Mouse (Mus musculus) thymus, postnatal 4 days (tissue): ENCODE results near the gene Pigc.

Experiments used
- DNase-seq: peaks from one replicate; pipeline ENCODE4 v3.0.0; 2021

Pigc gene

DNA sequence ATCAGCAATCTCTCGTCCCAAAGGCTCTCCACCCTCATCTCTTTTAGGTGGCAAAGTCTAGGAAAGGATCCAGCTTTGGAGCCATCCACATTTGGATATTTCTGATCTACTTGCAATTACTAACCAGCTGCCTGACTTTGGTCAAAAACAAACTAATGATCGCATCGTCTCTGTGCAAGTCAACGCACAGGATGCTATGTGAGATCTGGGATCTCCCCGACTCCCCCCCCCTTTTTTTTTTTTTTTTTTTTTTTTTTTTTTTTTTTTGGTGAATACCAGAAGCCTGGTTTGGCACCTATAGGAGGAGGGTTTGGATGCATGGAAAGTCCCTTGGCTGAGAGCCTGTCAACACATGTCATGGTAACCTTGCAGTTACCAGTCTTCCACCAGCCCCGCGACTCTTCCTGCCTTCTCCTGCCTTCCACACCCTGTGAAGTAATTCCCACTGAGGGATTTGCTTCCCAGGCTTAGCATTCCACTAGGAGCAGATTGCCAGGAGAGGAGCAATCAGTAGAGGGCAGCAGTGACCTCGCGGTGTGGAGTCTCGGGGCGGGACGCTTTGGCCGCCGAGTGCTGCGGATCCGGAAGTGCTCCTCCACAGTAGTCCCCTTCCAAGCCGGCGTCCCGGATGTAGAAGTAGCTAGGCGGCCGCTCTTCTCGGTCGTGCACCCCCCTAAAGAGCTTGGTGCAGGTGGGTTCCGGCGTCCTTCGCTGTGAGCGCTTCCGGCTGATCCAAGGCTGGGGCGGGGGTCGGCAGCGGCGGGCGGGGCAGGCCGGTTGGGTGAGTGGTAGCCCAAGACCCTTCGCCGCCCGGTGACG is at the start of gene Pigc:
Pigc (plus strand) TSS at position 598 of the 819 bp plus-strand sequence.
- DNase-seq, result peak; percentile 89

- no peak for DNase-seq
These were observed 49.4 kb upstream of the Pigc start for GRCm38 (mm10) chr1:161919594-161919993.

- DNase-seq, result no peak
These were observed 48.2 kb upstream of the Pigc start for GRCm38 (mm10) chr1:161920475-161921454.

DNA sequence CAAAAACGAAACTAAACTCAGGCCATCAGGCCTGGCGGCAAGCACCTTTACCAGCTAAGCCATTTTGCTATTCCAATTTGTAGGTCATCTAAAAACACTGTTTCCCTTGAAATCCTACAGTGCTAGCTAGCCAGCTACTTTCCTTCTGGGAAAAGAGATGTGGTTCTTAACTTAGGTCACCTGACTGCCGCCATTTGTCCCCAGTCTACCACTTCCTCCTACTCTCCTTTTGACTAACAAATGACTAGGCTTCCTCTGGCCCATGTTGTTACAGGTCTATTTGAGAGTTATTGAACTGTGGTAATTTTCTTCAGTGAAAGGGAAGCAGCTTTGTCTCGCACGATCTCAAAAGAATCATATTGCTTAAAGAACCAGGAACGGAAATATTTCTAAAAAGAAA is 47.1 kb upstream of the Pigc start:
- no peak for DNase-seq

GRCm38 (mm10) chr1:161924321-161924720 is 44.7 kb upstream of the Pigc start:
- DNase-seq, result no peak

GRCm38 (mm10) chr1:161925281-161925805 is 43.6 kb upstream of the Pigc start:
- no peak for DNase-seq

GRCm38 (mm10) chr1:161927976-161928375 is 41.0 kb upstream of the Pigc start:
- DNase-seq, result no peak

- no peak for DNase-seq
These were observed 37.7 kb upstream of the Pigc start for GRCm38 (mm10) chr1:161931313-161931712.

- DNase-seq, result no peak
These were observed 37.2 kb upstream of the Pigc start for GRCm38 (mm10) chr1:161931817-161932216.

GRCm38 (mm10) chr1:161932286-161932685 is 36.7 kb upstream of the Pigc start:
- no peak for DNase-seq

- no peak for DNase-seq
These were observed 26.9 kb upstream of the Pigc start for GRCm38 (mm10) chr1:161942082-161942481.

- no peak for DNase-seq
These were observed 17.8 kb upstream of the Pigc start for GRCm38 (mm10) chr1:161951009-161951779.

DNA sequence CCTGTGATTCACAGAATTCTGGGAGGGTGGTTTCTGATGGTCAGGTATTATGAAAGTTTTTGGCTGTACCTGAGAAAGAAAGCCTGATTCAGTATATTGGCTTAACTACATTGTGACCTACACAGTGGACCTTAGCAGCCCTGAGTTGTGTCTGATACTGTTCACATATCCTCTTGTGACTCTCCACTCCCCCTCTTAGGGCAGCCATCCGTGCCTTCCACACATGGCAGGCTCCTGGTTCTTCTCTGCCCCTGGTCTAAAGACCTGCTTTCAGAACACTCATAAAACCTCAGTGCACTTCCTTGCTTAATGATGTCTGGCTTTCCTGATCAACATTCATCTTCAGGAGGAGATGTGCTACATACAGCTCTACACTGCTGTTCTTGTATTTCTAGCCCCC is 16.4 kb upstream of the Pigc start:
- no peak for DNase-seq

GRCm38 (mm10) chr1:161955846-161956245 is 13.1 kb upstream of the Pigc start:
- DNase-seq, result no peak

- no peak for DNase-seq
These were observed 10.7 kb upstream of the Pigc start for GRCm38 (mm10) chr1:161957964-161958950.

DNA sequence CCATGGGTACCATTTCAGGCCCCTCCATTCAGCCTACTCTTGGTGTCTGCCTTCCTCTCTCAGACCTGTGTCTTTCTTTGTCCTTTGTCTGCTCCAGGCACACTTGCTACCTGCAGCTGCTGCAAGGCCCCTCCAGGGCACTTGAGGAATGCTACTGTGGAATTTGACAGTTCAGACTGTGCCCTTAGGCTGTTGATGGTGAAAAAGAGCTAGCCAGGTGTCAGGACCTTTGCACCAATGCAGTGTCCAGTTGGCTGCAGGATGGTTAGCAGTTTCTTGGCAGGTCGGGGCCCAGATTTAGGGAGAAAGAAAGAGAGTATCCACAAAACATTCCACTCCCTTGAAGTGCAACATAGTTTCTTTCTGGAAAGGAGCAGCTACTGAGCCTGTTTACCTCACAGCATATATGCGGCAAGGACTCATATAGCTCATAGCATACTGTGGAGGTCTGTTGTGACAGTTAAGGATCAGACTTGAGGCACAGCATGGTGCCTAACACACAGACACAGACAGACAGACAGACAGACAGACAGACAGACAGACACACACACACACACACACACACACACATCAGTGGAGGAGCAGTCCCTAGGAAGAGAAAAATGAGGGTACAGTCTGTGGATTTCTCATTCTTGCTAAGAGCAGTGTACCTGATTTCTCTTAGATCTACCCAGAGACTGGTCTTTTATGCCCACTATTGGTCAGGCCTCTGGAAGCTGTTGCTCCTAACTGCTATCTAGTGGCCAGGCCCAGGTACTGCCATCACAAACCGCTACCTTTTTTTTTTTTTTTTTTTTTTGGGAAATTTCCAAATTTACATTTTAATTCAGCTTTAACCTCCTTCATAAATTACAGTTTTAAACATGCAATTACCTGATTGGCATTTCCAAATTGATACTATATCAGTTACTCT is 6.3 kb upstream of the Pigc start:
- no peak for DNase-seq

DNA sequence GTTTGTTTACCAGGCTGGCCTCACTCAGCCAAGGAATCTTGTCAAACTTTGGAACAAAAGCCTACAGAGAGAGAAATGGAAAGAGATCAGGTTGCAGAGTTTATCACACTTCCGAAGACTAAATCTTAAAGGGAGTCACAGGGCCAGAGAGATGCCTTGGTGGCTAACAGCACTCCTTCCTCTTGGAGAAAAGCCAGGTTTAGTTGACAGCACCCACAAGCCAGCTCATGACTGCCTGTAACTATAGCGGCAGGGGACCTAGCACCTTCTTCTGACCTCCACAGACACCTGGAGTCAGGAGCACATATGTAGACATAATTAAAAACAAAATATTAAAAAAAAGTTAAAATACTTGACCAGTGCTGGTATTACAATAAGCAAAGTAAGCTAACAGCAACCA is 1.1 kb upstream of the Pigc start:
- no peak for DNase-seq

- no peak for DNase-seq
These were observed 1.9 kb downstream of the Pigc start for GRCm38 (mm10) chr1:161970874-161971273.

DNA sequence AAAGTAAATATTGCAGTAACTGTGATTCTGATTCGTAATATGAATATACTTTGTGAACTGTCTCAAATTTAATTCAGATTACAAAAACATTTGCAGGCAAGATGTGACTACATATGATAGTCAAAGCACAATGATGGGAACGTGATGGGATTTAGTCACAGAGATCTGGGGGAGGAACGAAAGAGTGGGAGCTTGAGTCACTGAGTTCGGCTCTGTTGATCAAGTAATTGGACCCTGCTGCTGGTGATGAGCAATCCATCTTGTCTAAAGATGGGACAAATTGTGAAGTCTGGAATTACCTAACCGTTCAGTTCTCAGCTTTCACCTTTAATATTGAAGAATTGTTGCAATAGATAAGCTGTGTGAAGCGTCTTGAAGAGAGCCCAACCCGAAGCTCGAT is 3.2 kb downstream of the Pigc start:
- DNase-seq, result no peak
